Mouse (Mus musculus) heart, adult 18-20 months (tissue): Measurements from ENCODE around the gene Sowahb. TPM values are rescaled to one million over a fixed set of nuclear protein-coding genes. Genes with fewer than 3 reads are reported as not detected.
A peak's percentile ranks its signal among the peaks of the same experiment; 100 is the strongest.
"Not testable (repeated sequence)": the region's sequence is repeated elsewhere in the genome, so short reads cannot be mapped to it uniquely, and the experiment has no call there.

Source experiments
- DNase-seq, 2 experiments: peaks; one replicate each; pipeline ENCODE4 v3.0.0; 2021 to 2022; ENCODE audit warnings: mixed read lengths in 1 of 2
- total RNA-seq, 2 experiments: library from RNA; stranded (reverse); gene quantifications; 2 replicates each; pipeline ENCODE4 v1.2.3; 2021

The Sowahb gene
- total RNA-seq, 2 experiments from 2014 or later, result 0.07 to 0.08 TPM

DNA sequence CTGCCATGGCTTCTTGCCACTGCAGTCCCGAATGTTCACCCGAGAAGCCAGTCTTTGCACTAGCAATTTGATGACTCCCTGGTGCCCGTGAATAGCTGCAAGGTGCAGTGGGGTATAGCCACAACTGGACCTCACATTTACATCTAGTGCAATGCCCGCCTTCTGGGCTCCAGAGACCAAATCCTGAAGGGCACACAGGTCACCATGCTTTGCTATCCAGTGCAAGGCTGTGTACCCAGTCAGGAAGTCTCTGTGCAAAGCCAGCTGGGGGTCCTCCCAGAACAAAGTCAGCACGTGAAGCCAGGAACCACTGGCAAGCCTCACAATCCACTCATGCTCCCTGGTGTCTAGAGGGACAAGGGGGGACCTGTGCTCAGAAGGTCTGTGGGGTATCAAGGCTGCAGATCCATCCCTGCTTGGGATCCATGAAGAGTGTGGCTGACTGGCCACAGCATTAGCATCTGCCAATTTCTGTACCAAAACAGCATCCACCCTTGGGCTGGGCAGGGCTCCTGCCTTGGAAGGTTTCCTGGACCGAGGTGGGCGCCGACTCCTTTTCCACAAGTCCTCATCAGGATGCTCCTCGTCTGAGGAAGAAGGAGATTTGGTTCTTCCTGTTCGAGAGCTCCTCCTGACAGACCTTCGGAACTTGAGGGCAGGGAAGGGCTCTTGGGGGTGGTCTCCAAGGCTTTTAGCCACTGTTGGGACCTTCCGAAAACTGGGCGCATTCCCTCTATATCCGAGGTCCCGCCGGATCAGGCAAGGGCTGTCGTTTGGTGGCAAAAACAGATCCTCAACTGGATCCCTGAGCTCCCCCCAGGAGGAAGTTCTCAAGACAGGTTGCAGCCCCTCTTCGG, 1.8 kb downstream of the Sowahb start:
- no peak for DNase-seq

- no peak for DNase-seq
Measured at GRCm38 (mm10) chr5:93042031-93042430, 2.8 kb downstream of the Sowahb start.

DNA sequence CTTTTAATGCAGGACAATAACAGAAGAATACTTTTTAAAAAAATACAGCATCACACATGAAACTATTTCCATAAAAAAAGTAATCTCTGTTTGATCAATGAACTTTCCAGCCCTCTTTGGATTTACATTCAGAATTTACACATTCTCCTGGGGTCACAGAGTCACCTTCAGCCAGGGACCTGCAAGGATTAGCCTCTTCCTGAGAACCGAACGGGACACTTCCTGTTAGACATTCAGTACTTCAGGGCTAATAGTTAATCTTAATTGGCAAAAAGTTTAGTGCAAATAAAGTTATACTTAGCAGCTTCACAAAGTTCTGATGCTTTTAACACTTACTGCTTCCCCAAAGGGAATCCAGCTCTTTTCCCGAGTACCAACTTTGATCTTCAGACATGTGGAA, 3.5 kb downstream of the Sowahb start:
- no peak for DNase-seq

DNA sequence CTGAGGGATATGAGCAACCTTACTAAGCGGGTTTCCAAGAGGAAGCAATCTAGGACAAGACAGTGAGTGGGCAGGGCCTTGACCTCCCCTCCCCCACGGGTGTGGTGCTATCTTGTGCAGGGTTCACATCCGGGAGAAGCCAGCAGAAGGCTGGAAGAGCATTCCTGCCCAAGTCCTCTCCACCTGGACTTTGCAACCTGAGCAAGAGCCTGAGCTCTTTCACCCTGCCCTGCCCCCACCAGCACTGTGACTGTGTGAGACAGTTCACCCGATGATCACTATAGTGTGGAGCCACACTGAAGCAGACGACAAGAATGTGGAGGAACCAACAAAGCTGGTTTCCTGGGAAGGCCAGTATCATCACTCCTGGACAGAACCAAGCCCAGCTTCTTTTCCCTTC, 4.7 kb downstream of the Sowahb start:
- DNase-seq, result no peak

- no peak for DNase-seq
Measured at GRCm38 (mm10) chr5:93036254-93036653, 8.6 kb downstream of the Sowahb start.

GRCm38 (mm10) chr5:93035285-93035684, 9.5 kb downstream of the Sowahb start:
- no peak for DNase-seq

GRCm38 (mm10) chr5:93033087-93033870, 11.5 kb downstream of the Sowahb start:
- no peak for DNase-seq

GRCm38 (mm10) chr5:93032621-93033020, 12.2 kb downstream of the Sowahb start:
- DNase-seq, result no peak

- peak in 1 of 2 experiments; percentile 34 for DNase-seq
Measured at GRCm38 (mm10) chr5:93030869-93031268, 14.0 kb downstream of the Sowahb start.

GRCm38 (mm10) chr5:93030411-93030810, 14.4 kb downstream of the Sowahb start:
- DNase-seq, result no peak

DNA sequence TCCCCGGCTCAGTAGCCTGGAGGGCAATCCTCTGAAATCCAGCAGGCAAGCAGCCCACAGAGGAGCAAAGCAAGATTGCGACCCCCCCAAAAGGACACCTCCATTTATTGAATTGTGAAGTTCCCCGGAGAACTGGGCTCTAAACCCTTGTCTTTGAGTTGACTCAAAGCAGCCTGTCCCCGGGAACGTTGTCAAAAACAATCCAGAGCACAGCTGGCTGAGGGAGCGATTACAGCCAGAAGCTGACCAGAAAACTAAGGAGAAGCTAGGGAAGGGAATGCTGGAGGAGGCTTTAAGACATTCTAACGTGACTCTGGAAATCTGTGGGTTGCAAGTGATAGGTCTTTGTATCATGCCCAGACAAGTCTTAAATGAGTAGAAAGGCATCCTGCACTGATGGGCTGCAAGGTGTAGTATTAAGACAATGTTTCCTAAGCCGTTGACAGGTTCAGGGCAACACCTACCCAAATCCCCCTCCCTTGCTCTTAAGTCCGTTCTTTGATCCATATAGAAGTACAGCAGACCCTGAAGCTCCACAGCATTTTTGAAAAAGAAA, 17.6 kb downstream of the Sowahb start:
- peak; percentile 62 to 76 for DNase-seq

GRCm38 (mm10) chr5:93026437-93027119, 18.2 kb downstream of the Sowahb start:
- no peak for DNase-seq

DNA sequence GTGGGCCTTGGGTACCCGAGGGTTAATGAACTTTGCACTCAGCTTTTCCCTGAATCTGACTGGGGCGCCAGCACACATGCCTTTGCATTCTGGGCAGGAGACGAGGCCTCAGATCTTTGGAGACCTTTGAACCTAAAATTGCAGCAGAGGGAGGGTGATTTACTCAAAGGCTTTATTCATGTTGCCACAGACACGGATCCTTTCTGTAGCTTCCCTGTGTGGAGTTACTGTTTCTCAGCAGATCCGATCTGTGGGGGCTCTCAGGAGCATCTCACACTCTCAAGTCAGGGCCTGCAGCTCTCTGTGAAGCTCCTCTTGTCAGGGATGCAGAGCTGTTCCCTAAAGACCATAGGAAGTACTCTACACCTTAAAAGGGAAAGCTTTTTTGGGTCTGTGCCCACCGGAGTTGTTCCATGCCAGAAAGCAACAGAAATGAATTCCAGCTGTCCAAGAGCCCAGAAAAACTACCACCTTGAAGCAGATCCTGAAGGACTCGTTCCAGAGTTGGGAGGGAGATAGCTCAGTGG, 20.0 kb downstream of the Sowahb start:
- DNase-seq, result peak; percentile 75 to 80

DNA sequence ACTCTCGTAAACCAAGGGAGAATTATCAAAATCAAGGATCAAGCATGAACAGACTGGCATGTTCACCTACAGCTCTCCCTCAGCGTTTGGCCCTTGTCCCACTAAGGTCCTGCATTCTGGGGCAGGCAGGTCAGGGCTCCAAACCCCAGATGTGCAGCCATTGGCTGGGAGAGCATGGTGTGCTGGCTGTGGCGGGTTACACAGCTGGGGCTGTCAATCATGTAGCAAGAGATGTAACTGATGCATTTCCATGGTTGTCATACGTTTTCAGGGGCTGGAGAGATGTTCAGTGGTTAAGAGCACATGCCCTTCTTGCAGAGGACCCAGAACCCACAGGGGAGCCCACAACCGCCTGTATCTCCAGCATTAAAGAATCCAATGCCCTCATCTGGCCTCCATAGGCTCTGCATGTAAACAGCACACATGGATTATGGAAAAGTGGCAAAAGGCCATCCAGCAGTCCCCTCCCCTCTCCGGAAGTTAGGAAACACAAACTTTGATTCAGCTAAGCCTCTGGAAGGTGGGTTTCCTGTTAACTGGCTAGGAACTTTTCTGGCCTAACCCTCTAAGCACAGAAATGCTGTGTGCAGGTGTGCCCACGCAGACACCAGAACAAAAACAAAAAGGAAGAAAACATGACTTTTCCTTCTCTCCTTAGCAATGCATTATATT, 22.6 kb downstream of the Sowahb start:
- no peak for DNase-seq

- peak; percentile 23 to 28 for DNase-seq
Measured at GRCm38 (mm10) chr5:93020024-93020666, 24.7 kb downstream of the Sowahb start.

- DNase-seq, result not testable (repeated sequence)
Measured at GRCm38 (mm10) chr5:93019207-93019606, 25.6 kb downstream of the Sowahb start.

DNA sequence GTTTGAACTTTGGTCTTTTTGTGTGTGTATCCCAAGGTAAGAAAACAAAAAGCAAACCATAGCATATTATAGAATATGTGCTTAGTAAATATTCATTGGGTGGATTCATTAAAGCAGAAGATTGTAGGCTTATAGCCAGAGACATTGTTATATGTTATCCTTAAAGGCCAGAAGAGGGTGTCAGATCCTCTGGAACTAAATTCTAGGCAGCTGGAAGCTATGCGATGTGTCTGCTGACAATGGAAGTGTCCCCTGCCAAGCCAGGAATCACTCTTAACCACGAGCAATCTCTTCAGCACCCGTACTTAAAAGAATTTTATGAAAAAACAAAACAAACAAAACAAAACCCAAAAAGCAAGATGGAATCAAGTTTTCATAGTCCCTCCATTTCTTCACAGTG, 27.1 kb downstream of the Sowahb start:
- no peak for DNase-seq

GRCm38 (mm10) chr5:93008256-93008655, 36.6 kb downstream of the Sowahb start:
- DNase-seq, result no peak

- DNase-seq, result peak; percentile 65 to 70
Measured at GRCm38 (mm10) chr5:93005815-93006341, 38.9 kb downstream of the Sowahb start.

DNA sequence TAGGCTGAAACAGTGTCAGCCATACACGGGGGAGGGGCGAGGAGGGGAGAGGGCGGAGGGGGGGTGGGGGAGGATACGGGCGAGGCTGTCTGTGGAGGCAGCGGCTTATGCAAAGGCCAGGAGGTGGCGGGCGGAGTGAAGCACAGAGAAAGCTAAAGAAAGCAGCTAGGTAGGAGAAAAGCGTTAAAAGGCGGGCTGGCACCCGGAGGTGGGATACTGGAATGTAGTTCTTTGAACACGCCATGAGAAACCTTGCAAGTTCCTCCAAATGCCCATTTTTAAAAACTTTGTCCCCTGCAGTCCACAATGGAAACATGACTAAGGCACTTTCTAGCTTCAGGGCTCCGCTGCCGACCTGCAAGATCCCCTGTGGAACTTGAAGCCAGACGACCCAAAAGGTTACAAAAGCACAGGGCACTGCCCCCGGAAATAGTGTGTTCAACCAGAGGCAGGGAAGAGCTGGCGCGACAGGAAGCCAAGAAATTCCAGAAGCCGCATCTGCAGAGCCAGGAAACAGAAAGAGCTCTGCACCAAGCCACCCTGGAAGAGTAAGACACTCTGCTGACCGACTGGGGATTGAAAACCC, 39.5 kb downstream of the Sowahb start:
- DNase-seq, result peak; percentile 72 to 74
